Mouse (Mus musculus): ENCODE measurements around the gene Jam3.

GRCm38 (mm10) chr9:27049492-27049891, 105.7 kb downstream of the Jam3 start:
- TF ChIP-seq POLR2A (IDR thresholded peaks at IDR 0.05; ENCODE audit: extremely low read depth, insufficient read depth, low read length) = no peak
- no peak for TF ChIP-seq CTCF (IDR thresholded peaks at IDR 0.05; ENCODE audit: low read depth, low read length)
